ENCODE assay signal across 7 mouse cellular contexts in the genomic region with DNA sequence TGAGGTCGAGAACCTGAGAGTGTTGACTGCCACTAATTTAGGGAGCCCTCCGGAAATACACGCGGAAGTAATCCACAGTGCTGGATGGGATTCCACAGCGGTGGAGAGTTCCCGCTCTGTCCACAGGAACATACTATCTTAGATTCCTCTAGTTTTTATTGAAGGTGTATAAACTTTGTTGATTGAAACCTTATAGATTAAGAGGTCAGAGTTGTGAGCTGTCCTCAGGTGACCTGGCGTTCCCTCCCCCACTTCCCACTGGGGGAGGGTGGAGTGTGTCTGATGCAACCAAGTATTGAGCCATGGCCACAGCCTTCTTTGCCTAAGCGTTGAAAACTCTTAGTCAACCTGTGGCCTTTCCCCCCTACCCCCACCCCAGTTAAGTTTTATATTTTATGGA. TPM values are rescaled to one million over a fixed set of nuclear protein-coding genes. Genes with fewer than 3 reads are reported as not detected.
DNase-seq lines count a peak whose midpoint lies in the region; ATAC-seq and TF ChIP-seq lines count a peak whose summit lies in the region.

No protein-coding gene starts in this region.

- H3K9me3 ChIP-seq in forebrain, embryonic 15.5 days = no peaks in the 10 kb centered on the region
- H3K9me3 ChIP-seq in liver, embryonic 11.5 days (ENCODE audit: control insufficient read depth, low read length) = no peaks in the 10 kb centered on the region

- no peaks in the 10 kb centered on the region for H3K36me3 ChIP-seq in forebrain, embryonic 15.5 days
- no peaks in the 10 kb centered on the region for H3K36me3 ChIP-seq in liver, embryonic 11.5 days (ENCODE audit: control insufficient read depth, insufficient read depth, low read length)
- H3K36me3 ChIP-seq in myocyte (ENCODE audit: control insufficient read depth, insufficient read depth) = no peaks in the 10 kb centered on the region

- no peak overlapping the region for H3K9ac ChIP-seq in forebrain, embryonic 15.5 days (replicated peaks)
- H3K9ac ChIP-seq in liver, embryonic 11.5 days (ENCODE audit: low read depth, low read length) = no peak overlapping the region

- peaks cover 53% of the 10 kb centered on the region for H3K4me1 ChIP-seq in forebrain, embryonic 15.5 days
- peaks cover 38% of the 10 kb centered on the region for H3K4me1 ChIP-seq in liver, embryonic 11.5 days (replicated peaks; ENCODE audit: control insufficient read depth, insufficient read depth, low read length)

- peak; percentile 80 for DNase-seq in adrenal gland, postnatal 14 days
- DNase-seq in liver, embryonic 11.5 days (ENCODE audit: low spot score) = peak; percentile 50
- no peak for DNase-seq in embryo, embryonic 11 days
- no peak for DNase-seq in Muller cell, postnatal 12 days (ENCODE audit: inconsistent ontology term)
- DNase-seq in urinary bladder, postnatal 14 days (ENCODE audit: low spot score) = no peak

- peak overlapping the region; percentile 58 for H3K4me2 ChIP-seq in forebrain, embryonic 15.5 days (replicated peaks)
- H3K4me2 ChIP-seq in liver, embryonic 11.5 days = peak overlapping the region; percentile 91
- H3K4me2 ChIP-seq in myocyte (ENCODE audit: low read depth) = peak overlapping the region; percentile 76

- no peak overlapping the region for H3K27ac ChIP-seq in forebrain, embryonic 15.5 days (replicated peaks)
- H3K27ac ChIP-seq in liver, embryonic 11.5 days (ENCODE audit: low read depth, low read length) = no peak overlapping the region

- H3ac ChIP-seq in myocyte (ENCODE audit: control insufficient read depth, insufficient read length) = no peak overlapping the region

- no peaks in the 10 kb centered on the region for H3K27me3 ChIP-seq in forebrain, embryonic 15.5 days
- no peaks in the 10 kb centered on the region for H3K27me3 ChIP-seq in liver, embryonic 11.5 days (replicated peaks; ENCODE audit: control insufficient read depth, insufficient read depth, low read length)
- H3K27me3 ChIP-seq in myocyte (ENCODE audit: control insufficient read depth, insufficient read depth, insufficient read length) = no peaks in the 10 kb centered on the region

- peak overlapping the region; percentile 80; the same call in 1 of the 2 replicates for H3K4me3 ChIP-seq in forebrain, embryonic 15.5 days
- H3K4me3 ChIP-seq in liver, embryonic 11.5 days (ENCODE audit: low read depth, low read length) = peak overlapping the region; percentile 91; the same call in 1 of the 2 replicates
- peak overlapping the region; percentile 34 for H3K4me3 ChIP-seq in myocyte

- TF ChIP-seq POLR2A in myocyte (IDR thresholded peaks at IDR 0.05; ENCODE audit: insufficient read length, low read depth) = no peak

- 84% methylated on average over 8 of the region's 8 CpGs for WGBS in forebrain, embryonic 15.5 days
- WGBS in liver, embryonic 11.5 days = 53% methylated on average over 8 of the region's 8 CpGs

- peaks cover 32% of the 10 kb centered on the region for H3K79me2 ChIP-seq in myocyte (ENCODE audit: control insufficient read depth, insufficient read depth)

- no peak for ATAC-seq in forebrain, embryonic 15.5 days (replicated peaks)
- no peak; the same call in 1 of the 2 replicates for ATAC-seq in liver, embryonic 11.5 days (replicated peaks; ENCODE audit: low FRiP score)

TF ChIP-seq in myocyte, 11 proteins besides CTCF, POLR2A, EP300 and RAD21:
- TF ChIP-seq CEBPB (IDR thresholded peaks at IDR 0.05; ENCODE audit: insufficient read depth, poor library complexity, severe bottlenecking) (peak; percentile 13; the same call in 1 of the 2 replicates), TCF12 (IDR thresholded peaks at IDR 0.05; ENCODE audit: insufficient read depth, poor library complexity, severe bottlenecking) (no peak)

RNA-seq across cellular contexts. Expression of a gene that starts 2.1 kb away (rescaled TPM):
- total RNA-seq in adrenal gland, postnatal 14 days (2021) = 85.6 and 87.9 TPM in 2 replicates
- polyA plus RNA-seq in forebrain, embryonic 15.5 days (2015; fragmentation: Nextera tagmentation; extraction: Ambion mirVana) = 33.9 and 38.2 TPM in 2 replicates
- polyA plus RNA-seq in liver, embryonic 11.5 days (2014; fragmentation: Nextera tagmentation; extraction: Ambion mirVana) = 18.0 and 21.4 TPM in 2 replicates
- polyA plus RNA-seq in myocyte (2012; fragmentation: generic; extraction: Trizol) = 24.8 TPM

Comparison
In these comparisons a context has a peak if more than half of its experiments do, and no peak if none do; other contexts are left out.
1. DNase-seq: peak in adrenal gland, postnatal 14 days (single experiment) and liver, embryonic 11.5 days (single experiment); none in embryo, embryonic 11 days (single experiment), Muller cell, postnatal 12 days (single experiment) and urinary bladder, postnatal 14 days (single experiment).
2. H3K4me3 ChIP-seq: peak in every context shown above with its lines; median percentile 91 in liver, embryonic 11.5 days; 80 in forebrain, embryonic 15.5 days; 34 in myocyte.
3. Peak in every context shown above with its lines, with median percentiles within 50 percentile points of each other: H3K4me2 ChIP-seq.